Mouse (Mus musculus) embryonic facial prominence, embryonic 13.5 days (tissue): ENCODE measurements at regions not wholly inside any gene's neighbourhood (a gene's known extent, or its start where the extent isn't known, plus 50 kb on each side); places are given as distances from the start of the nearest gene placed in this dataset.
"Not testable (repeated sequence)": the region's sequence is repeated elsewhere in the genome, so short reads cannot be mapped to it uniquely, and the experiment has no call there.

Source experiments
- ATAC-seq: fragments of 200-750 bp; cut with Nextera tagmentation; 2 replicates; pipeline ENCODE4 v1.8.0; 2017; ENCODE audit warnings: low read depth; ENCODE audit not compliant: insufficient number of reproducible peaks, insufficient read depth, low FRiP score, low TSS enrichment
- H3K27ac ChIP-seq: fragments of 300-500 bp; sonication (generic); 2 replicates; pipeline ENCODE4 v1.5.1; 2015; ENCODE audit warnings: moderate library complexity, mild to moderate bottlenecking, inconsistent platforms
- H3K27me3 ChIP-seq: fragments of 300-500 bp; sonication (generic); 2 replicates; pipeline ENCODE4 v1.6.1; 2015; ENCODE audit warnings: mild to moderate bottlenecking, inconsistent platforms
- H3K36me3 ChIP-seq: fragments of 300-500 bp; sonication (generic); 2 replicates; pipeline ENCODE4 v1.6.1; 2015; ENCODE audit warnings: mild to moderate bottlenecking, inconsistent platforms
- H3K4me1 ChIP-seq: fragments of 300-500 bp; sonication (generic); 2 replicates; pipeline ENCODE4 v1.6.1; 2015; ENCODE audit warnings: inconsistent platforms
- H3K4me2 ChIP-seq: fragments of 300-500 bp; sonication (generic); 2 replicates; pipeline ENCODE4 v1.6.1; 2015; ENCODE audit warnings: moderate library complexity, mild to moderate bottlenecking, inconsistent platforms
- H3K4me3 ChIP-seq: fragments of 300-500 bp; sonication (generic); 2 replicates; pipeline ENCODE4 v1.5.1; 2015; ENCODE audit warnings: mild to moderate bottlenecking, inconsistent platforms
- H3K9ac ChIP-seq: fragments of 300-500 bp; sonication (generic); 2 replicates; pipeline ENCODE4 v1.6.1; 2015; ENCODE audit warnings: mild to moderate bottlenecking, inconsistent platforms
- H3K9me3 ChIP-seq: fragments of 300-500 bp; sonication (generic); 2 replicates; pipeline ENCODE4 v1.6.1; 2016; ENCODE audit warnings: inconsistent platforms
- WGBS: fragments of 180-500 bp; shearing (Covaris S2); methylation state at CpG from one replicate; pipeline ENCODE4 v1.1.7; 2015; ENCODE audit warnings: mixed read lengths; 5-methylcytosine and 5-hydroxymethylcytosine counted together

- 43% methylated on average over 8 of the region's 8 CpGs for WGBS
- Histone ChIP-seq H3K36me3 (no peaks in the 10 kb centered on the region), H3K4me2 (no peak overlapping the region), H3K27me3 (no peaks in the 10 kb centered on the region), H3K9me3 (no peaks in the 10 kb centered on the region), H3K27ac (no peak overlapping the region), H3K9ac (no peak overlapping the region), H3K4me1 (peaks cover 11% of the 10 kb centered on the region; the same call in 1 of the 2 replicates), H3K4me3 (no peak overlapping the region)
- ATAC-seq = no peak
Observed at GRCm38 (mm10) chr5:97289401-97290165, 102.6 kb downstream of the Naa11 start.

DNA sequence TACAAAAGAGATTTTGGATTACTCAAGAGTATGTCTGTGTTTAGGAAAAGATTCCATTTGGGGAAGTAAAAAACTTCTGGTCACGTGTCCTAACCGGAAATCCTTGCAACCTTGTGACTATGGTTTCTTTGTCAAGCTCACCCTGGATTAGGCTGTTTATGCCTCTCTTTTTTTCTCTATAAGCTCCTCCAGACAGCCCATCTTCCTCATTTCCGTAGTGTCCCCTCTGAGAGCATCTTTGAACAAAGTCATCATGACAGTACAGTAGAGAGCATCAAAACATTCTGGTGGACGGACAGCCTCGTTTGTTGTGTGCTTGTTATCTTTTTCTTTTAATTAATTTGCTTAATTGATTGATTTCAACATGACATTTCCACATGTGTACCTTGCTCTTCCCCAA lies 112.7 kb downstream of the Naa11 start:
- Histone ChIP-seq H3K27ac (no peak overlapping the region), H3K4me2 (no peak overlapping the region), H3K9me3 (no peaks in the 10 kb centered on the region), H3K36me3 (no peaks in the 10 kb centered on the region), H3K27me3 (no peaks in the 10 kb centered on the region), H3K4me1 (no peaks in the 10 kb centered on the region), H3K9ac (no peak overlapping the region), H3K4me3 (no peak overlapping the region)
- WGBS = 75% methylated on average over 5 of the region's 5 CpGs
- no peak for ATAC-seq

DNA sequence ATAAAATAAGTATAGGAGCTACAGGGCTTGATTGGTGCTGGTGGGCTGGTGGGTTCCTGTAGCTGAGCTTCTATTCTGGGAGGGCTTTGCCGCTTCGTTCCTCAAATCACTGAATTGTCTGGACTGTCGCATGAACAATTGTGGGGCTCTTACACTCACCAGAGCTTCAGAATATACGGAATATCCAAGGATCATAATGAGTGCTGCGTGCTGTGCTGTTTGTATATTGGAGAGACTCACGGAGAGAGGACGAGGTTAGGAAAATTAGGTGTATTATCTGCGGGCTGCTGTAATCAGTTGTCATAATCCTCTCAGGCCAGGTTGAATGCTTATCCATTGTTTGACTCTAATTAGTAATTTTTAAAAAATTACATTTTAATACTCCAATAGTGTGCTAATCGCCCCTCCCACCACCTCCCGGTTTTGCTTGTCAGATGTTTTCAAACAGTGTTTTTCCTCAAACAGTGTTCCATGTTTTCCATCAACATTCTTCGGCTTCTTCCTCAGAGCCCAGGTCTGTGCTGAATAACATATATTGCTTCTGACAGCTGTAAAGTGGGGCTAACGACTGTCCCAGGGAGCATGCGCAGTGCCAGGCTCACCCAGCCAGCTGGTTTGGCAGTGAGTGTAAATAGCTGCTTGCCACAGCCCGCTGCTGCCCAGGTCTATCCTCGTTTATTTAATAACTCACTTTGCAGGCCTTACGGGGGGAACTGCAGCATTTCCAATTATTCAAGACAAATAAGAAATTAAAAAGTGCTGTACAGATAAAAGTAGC lies 114.2 kb downstream of the Naa11 start:
- no peaks in the 10 kb centered on the region for H3K9me3 ChIP-seq
- H3K27ac ChIP-seq = no peak overlapping the region
- no peak for ATAC-seq
- 60% methylated on average over 16 of the region's 16 CpGs for WGBS
- peak overlapping the region; percentile 43 for H3K4me2 ChIP-seq
- no peaks in the 10 kb centered on the region for H3K36me3 ChIP-seq
- no peaks in the 10 kb centered on the region for H3K27me3 ChIP-seq
- H3K4me1 ChIP-seq = no peaks in the 10 kb centered on the region
- 0 out of 2 replicates have a peak overlapping the region, but pooled peaks have one; percentile 4 for H3K4me3 ChIP-seq
- H3K9ac ChIP-seq = no peak overlapping the region

- Histone ChIP-seq H3K4me3 (no peak overlapping the region), H3K36me3 (no peaks in the 10 kb centered on the region), H3K27ac (no peak overlapping the region), H3K9me3 (no peaks in the 10 kb centered on the region), H3K9ac (no peak overlapping the region), H3K27me3 (no peaks in the 10 kb centered on the region), H3K4me2 (no peak overlapping the region), H3K4me1 (no peaks in the 10 kb centered on the region)
- WGBS = 78% methylated on average over 5 of the region's 5 CpGs
- ATAC-seq = no peak
Observed at GRCm38 (mm10) chr5:97276724-97277123, 115.5 kb downstream of the Naa11 start.

- not testable (repeated sequence) for H3K4me3 ChIP-seq, H3K27me3 ChIP-seq, H3K4me2 ChIP-seq, H3K9ac ChIP-seq, ATAC-seq, H3K4me1 ChIP-seq, H3K9me3 ChIP-seq, H3K27ac ChIP-seq, H3K36me3 ChIP-seq
- 89% methylated on average over 12 of the region's 12 CpGs for WGBS
Observed at GRCm38 (mm10) chr5:97264666-97265065, 127.5 kb downstream of the Naa11 start.

DNA sequence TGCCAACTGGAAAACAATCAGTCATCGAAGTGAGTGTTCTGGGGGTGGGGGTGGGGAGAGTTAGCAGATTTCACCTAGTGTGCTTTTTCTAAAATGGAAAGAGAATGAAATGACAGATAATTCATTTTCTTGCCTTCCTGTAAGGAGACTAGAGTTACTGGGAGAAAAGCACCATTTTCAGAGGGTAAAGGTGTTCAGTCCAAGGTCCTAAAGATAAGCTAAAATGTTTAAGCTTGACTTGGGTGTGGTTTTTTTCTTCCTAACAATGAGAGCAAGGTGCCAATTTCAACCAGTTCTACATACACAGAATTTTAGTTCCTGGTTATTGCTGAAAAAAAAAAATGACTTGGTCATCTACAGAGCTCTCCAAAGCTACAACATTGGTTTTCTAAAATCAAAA lies 135.1 kb downstream of the Naa11 start:
- no peaks in the 10 kb centered on the region for H3K4me1 ChIP-seq
- no peak overlapping the region for H3K27ac ChIP-seq
- WGBS = 83% methylated on average over 1 of the region's 1 CpGs
- H3K27me3 ChIP-seq = no peaks in the 10 kb centered on the region
- H3K36me3 ChIP-seq = no peaks in the 10 kb centered on the region
- ATAC-seq = no peak
- no peak overlapping the region for H3K4me2 ChIP-seq
- H3K4me3 ChIP-seq = no peak overlapping the region
- H3K9me3 ChIP-seq = no peaks in the 10 kb centered on the region
- H3K9ac ChIP-seq = no peak overlapping the region

DNA sequence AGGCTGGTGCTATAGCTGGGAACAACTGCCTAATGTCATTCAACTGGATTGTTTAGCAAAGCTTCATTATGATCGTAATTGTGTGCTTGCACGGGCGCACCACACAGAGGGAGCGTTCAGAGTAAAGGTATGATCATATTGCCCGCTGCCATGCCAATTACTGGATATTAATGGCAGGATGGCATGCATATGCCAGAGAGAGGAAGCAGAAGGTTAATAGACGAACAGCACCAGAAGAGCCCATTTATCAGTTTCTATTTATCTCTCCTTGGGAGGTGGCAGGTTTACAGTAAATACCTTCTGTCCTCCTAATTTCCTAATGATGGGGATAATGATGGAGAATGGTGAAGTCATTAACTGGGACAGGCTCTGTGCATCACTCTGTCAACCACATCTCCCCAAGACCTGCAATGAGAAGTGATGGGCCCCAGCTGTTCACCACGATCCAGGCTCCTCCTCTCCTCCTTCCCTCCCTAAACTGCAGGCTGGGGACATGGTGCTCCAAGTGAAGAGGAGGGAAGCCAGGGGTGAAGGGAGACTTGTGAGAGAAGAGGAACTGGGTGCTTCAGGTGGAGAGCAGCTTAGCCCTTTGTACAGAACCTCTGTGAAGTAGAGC lies 135.6 kb downstream of the Naa11 start:
- no peak overlapping the region for H3K4me2 ChIP-seq
- H3K4me3 ChIP-seq = no peak overlapping the region
- no peaks in the 10 kb centered on the region for H3K9me3 ChIP-seq
- 75% methylated on average over 7 of the region's 7 CpGs for WGBS
- no peak for ATAC-seq
- no peaks in the 10 kb centered on the region for H3K36me3 ChIP-seq
- no peaks in the 10 kb centered on the region for H3K4me1 ChIP-seq
- no peaks in the 10 kb centered on the region for H3K27me3 ChIP-seq
- H3K27ac ChIP-seq = no peak overlapping the region
- no peak overlapping the region for H3K9ac ChIP-seq

- ATAC-seq = no peak
- 85% methylated on average over 2 of the region's 2 CpGs for WGBS
- H3K36me3 ChIP-seq = no peaks in the 10 kb centered on the region
- no peak overlapping the region for H3K9ac ChIP-seq
- no peaks in the 10 kb centered on the region for H3K4me1 ChIP-seq
- no peaks in the 10 kb centered on the region for H3K9me3 ChIP-seq
- H3K4me3 ChIP-seq = no peak overlapping the region
- no peaks in the 10 kb centered on the region for H3K27me3 ChIP-seq
- H3K27ac ChIP-seq = no peak overlapping the region
- H3K4me2 ChIP-seq = no peak overlapping the region
Observed at GRCm38 (mm10) chr5:97236930-97237329, 125.5 kb upstream of the Paqr3 start.

DNA sequence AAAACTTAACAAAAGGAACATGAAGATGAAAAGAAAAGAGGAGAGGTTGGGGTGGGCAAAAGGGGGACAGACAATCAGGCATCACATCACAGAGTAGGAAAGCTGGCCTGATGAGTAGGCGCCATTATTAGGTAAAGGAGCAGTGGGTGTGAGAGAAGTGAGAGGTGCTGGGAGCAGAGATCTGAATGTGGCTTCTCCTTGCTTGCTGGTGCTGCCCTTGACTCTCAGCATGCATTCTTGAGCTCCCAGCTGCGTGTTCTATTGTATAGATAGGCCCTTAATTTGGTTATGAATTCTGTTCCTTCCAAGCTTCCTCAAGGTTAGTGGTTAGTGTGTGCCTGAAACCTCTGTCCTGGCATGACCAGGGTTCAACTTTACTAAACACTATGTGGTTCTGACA lies 115.0 kb upstream of the Paqr3 start:
- Histone ChIP-seq H3K4me2 (no peak overlapping the region), H3K4me1 (no peaks in the 10 kb centered on the region), H3K9me3 (no peaks in the 10 kb centered on the region), H3K9ac (no peak overlapping the region), H3K36me3 (no peaks in the 10 kb centered on the region), H3K27ac (no peak overlapping the region), H3K4me3 (no peak overlapping the region), H3K27me3 (no peaks in the 10 kb centered on the region)
- no peak for ATAC-seq
- 48% methylated on average over 2 of the region's 2 CpGs for WGBS

GRCm38 (mm10) chr5:97223238-97223857 lies 112.0 kb upstream of the Paqr3 start:
- Histone ChIP-seq H3K9ac (no peak overlapping the region), H3K4me3 (no peak overlapping the region), H3K4me1 (no peaks in the 10 kb centered on the region), H3K36me3 (no peaks in the 10 kb centered on the region), H3K27me3 (no peaks in the 10 kb centered on the region), H3K9me3 (no peaks in the 10 kb centered on the region), H3K27ac (no peak overlapping the region), H3K4me2 (no peak overlapping the region)
- 85% methylated on average over 12 of the region's 12 CpGs for WGBS
- no peak for ATAC-seq

DNA sequence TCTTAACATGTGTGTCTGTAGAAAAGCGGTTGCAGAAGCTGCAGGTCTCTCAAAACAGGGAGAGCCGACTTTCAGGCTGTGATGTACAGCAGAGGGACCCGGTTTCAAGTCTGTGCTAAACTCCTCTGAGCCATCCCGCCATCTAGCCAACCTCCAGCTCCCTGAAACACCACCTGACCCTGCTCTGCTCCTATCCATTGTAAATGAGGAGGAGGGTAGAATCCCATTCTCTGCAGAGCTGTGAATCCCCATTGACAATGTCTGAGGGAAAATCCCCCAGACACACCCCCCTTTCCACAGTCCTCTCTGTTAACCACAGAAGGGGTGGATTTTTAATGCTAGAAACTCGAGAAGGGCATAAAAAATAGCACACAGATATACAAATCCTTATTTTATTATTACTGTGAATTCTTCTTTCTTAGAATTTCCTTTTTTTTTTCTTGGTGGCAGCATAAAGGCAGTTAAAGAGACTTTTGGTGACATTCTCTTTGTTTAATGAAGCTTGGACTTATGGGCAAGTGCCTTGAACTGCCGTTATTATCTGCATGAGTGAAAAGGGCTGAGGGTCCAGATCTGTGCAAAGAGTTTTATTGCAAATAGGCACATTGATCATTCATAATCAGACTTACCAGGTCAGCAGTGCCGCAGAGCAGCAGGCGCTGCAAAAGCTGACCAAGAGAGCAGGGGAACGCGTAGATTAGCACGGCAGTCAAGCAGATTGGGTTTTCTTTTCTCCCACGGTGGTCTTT lies 111.3 kb upstream of the Paqr3 start:
- Histone ChIP-seq H3K4me3 (no peak overlapping the region), H3K27me3 (no peaks in the 10 kb centered on the region), H3K9ac (no peak overlapping the region), H3K27ac (no peak overlapping the region), H3K9me3 (no peaks in the 10 kb centered on the region), H3K4me2 (no peak overlapping the region), H3K36me3 (no peaks in the 10 kb centered on the region), H3K4me1 (no peaks in the 10 kb centered on the region)
- no peak for ATAC-seq
- 72% methylated on average over 12 of the region's 12 CpGs for WGBS
